Mouse (Mus musculus) heart, embryonic 10.5 days (tissue): ENCODE data around the gene Dpysl5. TPM values are rescaled to one million over a fixed set of nuclear protein-coding genes. Genes with fewer than 3 reads are reported as not detected.

Experiments
- DNase-seq: peaks from one replicate; pipeline ENCODE4 v3.0.0-alpha.2; 2017; ENCODE audit warnings: low spot score
- H3K27ac ChIP-seq: fragments of 300-500 bp; sonication (generic); 2 replicates; pipeline ENCODE4 v1.5.1; 2016; ENCODE audit warnings: mild to moderate bottlenecking
- H3K27me3 ChIP-seq: fragments of 300-500 bp; sonication (generic); 2 replicates; pipeline ENCODE4 v1.6.1; 2016; ENCODE audit warnings: mild to moderate bottlenecking; ENCODE audit not compliant: poor library complexity, insufficient read depth, severe bottlenecking
- H3K36me3 ChIP-seq: fragments of 300-500 bp; sonication (generic); 2 replicates; pipeline ENCODE4 v1.6.1; 2016; ENCODE audit warnings: mild to moderate bottlenecking, moderate library complexity
- H3K4me1 ChIP-seq: fragments of 300-500 bp; sonication (generic); 2 replicates; pipeline ENCODE4 v1.6.1; 2016; ENCODE audit warnings: mild to moderate bottlenecking
- H3K4me3 ChIP-seq: fragments of 300-500 bp; sonication (generic); 2 replicates; pipeline ENCODE4 v1.5.1; 2016; ENCODE audit warnings: mild to moderate bottlenecking, moderate library complexity
- H3K9me3 ChIP-seq: fragments of 300-500 bp; sonication (generic); 2 replicates; pipeline ENCODE4 v1.6.1; 2016; ENCODE audit warnings: mild to moderate bottlenecking, moderate library complexity
- WGBS: fragments of 180-500 bp; shearing (Covaris S2); methylation state at CpG from one replicate; pipeline ENCODE4 v1.1.7; 2016; 5-methylcytosine and 5-hydroxymethylcytosine counted together
- polyA plus RNA-seq: library from polyadenylated mRNA; unstranded; fragments of >200 nt; fragmentation: Nextera tagmentation; extraction: Ambion mirVana; gene quantifications from 2 replicates; pipeline ENCODE4 v1.2.1, GENCODE M21; 2016

Gene Dpysl5
- polyA plus RNA-seq, 1 experiment from 2014 or later = 5.6 TPM

GRCm38 (mm10) chr5:30822689-30823088, 111.3 kb downstream of the Dpysl5 start:
- H3K9me3 ChIP-seq = no peaks in the 10 kb centered on the region
- no peak overlapping the region for H3K27ac ChIP-seq
- H3K4me3 ChIP-seq = no peak overlapping the region
- H3K36me3 ChIP-seq = no peaks in the 10 kb centered on the region
- 75% methylated on average over 5 of the region's 5 CpGs for WGBS
- H3K27me3 ChIP-seq = 0 out of 2 replicates have a peak, but pooled peaks cover 3% of the 10 kb centered on the region
- H3K4me1 ChIP-seq = peaks cover 14% of the 10 kb centered on the region
- no peak for DNase-seq

GRCm38 (mm10) chr5:30823091-30823490, 111.7 kb downstream of the Dpysl5 start:
- DNase-seq = no peak

GRCm38 (mm10) chr5:30824124-30824988, 113.0 kb downstream of the Dpysl5 start:
- Histone ChIP-seq H3K4me1 (peaks cover 14% of the 10 kb centered on the region), H3K4me3 (no peak overlapping the region), H3K9me3 (no peaks in the 10 kb centered on the region), H3K36me3 (no peaks in the 10 kb centered on the region), H3K27ac (no peak overlapping the region), H3K27me3 (0 out of 2 replicates have a peak, but pooled peaks cover 7% of the 10 kb centered on the region)
- DNase-seq = no peak
- 86% methylated on average over 11 of the region's 11 CpGs for WGBS

More at GRCm38 (mm10) chr5:30823091-30823490, 111.7 kb downstream of the Dpysl5 start:
- Histone ChIP-seq H3K27me3 (0 out of 2 replicates have a peak, but pooled peaks cover 7% of the 10 kb centered on the region), H3K4me1 (peaks cover 14% of the 10 kb centered on the region), H3K4me3 (no peak overlapping the region), H3K36me3 (no peaks in the 10 kb centered on the region), H3K9me3 (no peaks in the 10 kb centered on the region), H3K27ac (no peak overlapping the region)
- WGBS = 82% methylated on average over 3 of the region's 3 CpGs

- no peak for DNase-seq
- 44% methylated on average over 10 of the region's 10 CpGs for WGBS
Observed at GRCm38 (mm10) chr5:30825166-30825565, 113.8 kb downstream of the Dpysl5 start.

GRCm38 (mm10) chr5:30825821-30826220, 114.5 kb downstream of the Dpysl5 start:
- 76% methylated on average over 6 of the region's 6 CpGs for WGBS
- H3K4me3 ChIP-seq = no peak overlapping the region
- no peak overlapping the region for H3K27ac ChIP-seq
- no peaks in the 10 kb centered on the region for H3K36me3 ChIP-seq
- H3K4me1 ChIP-seq = peaks cover 14% of the 10 kb centered on the region
- 0 out of 2 replicates have a peak, but pooled peaks cover 7% of the 10 kb centered on the region for H3K27me3 ChIP-seq
- no peaks in the 10 kb centered on the region for H3K9me3 ChIP-seq
- no peak for DNase-seq

More at GRCm38 (mm10) chr5:30825166-30825565, 113.8 kb downstream of the Dpysl5 start:
- Histone ChIP-seq H3K27me3 (0 out of 2 replicates have a peak, but pooled peaks cover 7% of the 10 kb centered on the region), H3K27ac (no peak overlapping the region), H3K36me3 (no peaks in the 10 kb centered on the region), H3K4me3 (no peak overlapping the region), H3K9me3 (no peaks in the 10 kb centered on the region), H3K4me1 (peaks cover 14% of the 10 kb centered on the region)

GRCm38 (mm10) chr5:30833416-30833815, 122.1 kb downstream of the Dpysl5 start:
- Histone ChIP-seq H3K27me3 (no peaks in the 10 kb centered on the region), H3K36me3 (no peaks in the 10 kb centered on the region; the same call in 1 of the 2 replicates), H3K27ac (no peak overlapping the region), H3K9me3 (no peaks in the 10 kb centered on the region), H3K4me1 (no peaks in the 10 kb centered on the region), H3K4me3 (no peak overlapping the region)
- WGBS = 73% methylated on average over 3 of the region's 3 CpGs
- no peak for DNase-seq

- no peaks in the 10 kb centered on the region for H3K27me3 ChIP-seq
- H3K4me1 ChIP-seq = no peaks in the 10 kb centered on the region
- H3K4me3 ChIP-seq = no peak overlapping the region
- WGBS = 79% methylated on average over 2 of the region's 2 CpGs
- DNase-seq = no peak
- no peaks in the 10 kb centered on the region; the same call in 1 of the 2 replicates for H3K36me3 ChIP-seq
- no peak overlapping the region for H3K27ac ChIP-seq
- no peaks in the 10 kb centered on the region for H3K9me3 ChIP-seq
Observed at GRCm38 (mm10) chr5:30839731-30840130, 128.4 kb downstream of the Dpysl5 start.

- no peak overlapping the region for H3K27ac ChIP-seq
- no peak overlapping the region for H3K4me3 ChIP-seq
- H3K9me3 ChIP-seq = no peaks in the 10 kb centered on the region
- no peaks in the 10 kb centered on the region for H3K4me1 ChIP-seq
- WGBS = 30% methylated on average over 3 of the region's 3 CpGs
- H3K36me3 ChIP-seq = no peaks in the 10 kb centered on the region; the same call in 1 of the 2 replicates
- DNase-seq = no peak
- H3K27me3 ChIP-seq = no peaks in the 10 kb centered on the region
Observed at GRCm38 (mm10) chr5:30841896-30842295, 130.5 kb downstream of the Dpysl5 start.

Other genes with a start within 250 kb of the Dpysl5 start
- gene Otof, start 249.6 kb upstream of the Dpysl5 start, polyA plus RNA-seq = 0.15 and 0.21 TPM in 2 replicates
- gene 1700001C02Rik, start 245.5 kb upstream of the Dpysl5 start, polyA plus RNA-seq = not detected in 2 replicates
- gene Cib4, start 165.7 kb upstream of the Dpysl5 start, polyA plus RNA-seq = not detected in 2 replicates
- 17.0 and 34.2 TPM in 2 replicates for gene Kcnk3, start 123.4 kb upstream of the Dpysl5 start, polyA plus RNA-seq
- 25.5 and 28.4 TPM in 2 replicates for gene Slc35f6, start 63.6 kb upstream of the Dpysl5 start, polyA plus RNA-seq
- gene Cenpa, start 44.8 kb upstream of the Dpysl5 start, polyA plus RNA-seq = 323 and 372 TPM in 2 replicates
- 16.3 and 16.6 TPM in 2 replicates for gene Mapre3, start 103.1 kb downstream of the Dpysl5 start, polyA plus RNA-seq
- 86.3 and 87.4 TPM in 2 replicates for gene Tmem214, start 156.4 kb downstream of the Dpysl5 start, polyA plus RNA-seq
- 12.3 and 17.4 TPM in 2 replicates for gene Agbl5, start 177.1 kb downstream of the Dpysl5 start, polyA plus RNA-seq
- gene Ost4, start 196.2 kb downstream of the Dpysl5 start, polyA plus RNA-seq = 432 and 455 TPM in 2 replicates
- gene Emilin1, start 201.8 kb downstream of the Dpysl5 start, polyA plus RNA-seq = 166 and 172 TPM in 2 replicates
- 10.5 and 14.5 TPM in 2 replicates for gene Khk, start 209.9 kb downstream of the Dpysl5 start, polyA plus RNA-seq
- 5.5 and 6.0 TPM in 2 replicates for gene Cgref1, start 234.0 kb downstream of the Dpysl5 start, polyA plus RNA-seq
- 118 and 124 TPM in 2 replicates for gene Preb, start 248.8 kb downstream of the Dpysl5 start, polyA plus RNA-seq